Mouse (Mus musculus): Measurements from ENCODE around the gene Wipf2. TPM values are rescaled to one million over a fixed set of nuclear protein-coding genes. Genes with fewer than 3 reads are reported as not detected.

Gene Wipf2
- polyA plus RNA-seq, 1 experiment from 2014 or later = 3.7 TPM

GRCm38 (mm10) chr11:98943741-98944461, 80.5 kb downstream of the Wipf2 start:
- peak overlapping the region; percentile 78 for H3K4me2 ChIP-seq (replicated peaks)
- no peaks in the 10 kb centered on the region for H3K9me3 ChIP-seq
- no peak for ATAC-seq
- no peaks in the 10 kb centered on the region for H3K36me3 ChIP-seq
- WGBS = 37% methylated on average over 14 of the region's 14 CpGs
- no peak overlapping the region for H3K4me3 ChIP-seq (replicated peaks)
- peak overlapping the region; percentile 96 for H3K27ac ChIP-seq
- no peaks in the 10 kb centered on the region for H3K27me3 ChIP-seq (replicated peaks)
- H3K4me1 ChIP-seq (replicated peaks) = peaks cover 85% of the 10 kb centered on the region
- H3K9ac ChIP-seq = no peak overlapping the region; the same call in 1 of the 2 replicates

GRCm38 (mm10) chr11:98944897-98945604, 81.6 kb downstream of the Wipf2 start:
- 32% methylated on average over 11 of the region's 11 CpGs for WGBS
- Histone ChIP-seq H3K27me3 (replicated peaks) (no peaks in the 10 kb centered on the region), H3K9me3 (no peaks in the 10 kb centered on the region), H3K36me3 (no peaks in the 10 kb centered on the region; the same call in 1 of the 2 replicates), H3K9ac (no peak overlapping the region), H3K27ac (no peak overlapping the region), H3K4me2 (replicated peaks) (peak overlapping the region; percentile 78; the same call in 1 of the 2 replicates), H3K4me3 (replicated peaks) (no peak overlapping the region), H3K4me1 (replicated peaks) (peaks cover 82% of the 10 kb centered on the region)
- ATAC-seq = no peak

- Histone ChIP-seq H3K4me2 (replicated peaks) (no peak overlapping the region), H3K4me1 (replicated peaks) (peaks cover 82% of the 10 kb centered on the region), H3K9ac (no peak overlapping the region)
Measured at GRCm38 (mm10) chr11:98945605-98945977, 82.2 kb downstream of the Wipf2 start.

GRCm38 (mm10) chr11:98947969-98948569, 84.6 kb downstream of the Wipf2 start:
- no peak overlapping the region for H3K27ac ChIP-seq
- ATAC-seq = no peak
- no peaks in the 10 kb centered on the region for H3K9me3 ChIP-seq
- H3K4me2 ChIP-seq (replicated peaks) = no peak overlapping the region
- 54% methylated on average over 18 of the region's 18 CpGs for WGBS
- H3K4me1 ChIP-seq (replicated peaks) = peaks cover 76% of the 10 kb centered on the region
- H3K27me3 ChIP-seq (replicated peaks) = no peaks in the 10 kb centered on the region
- H3K36me3 ChIP-seq = peaks cover 4% of the 10 kb centered on the region; the same call in 1 of the 2 replicates
- H3K4me3 ChIP-seq (replicated peaks) = no peak overlapping the region
- H3K9ac ChIP-seq = no peak overlapping the region

More at GRCm38 (mm10) chr11:98945605-98945977, 82.2 kb downstream of the Wipf2 start:
- Histone ChIP-seq H3K4me3 (replicated peaks) (no peak overlapping the region), H3K27ac (no peak overlapping the region), H3K27me3 (replicated peaks) (no peaks in the 10 kb centered on the region), H3K9me3 (no peaks in the 10 kb centered on the region), H3K36me3 (peaks cover 4% of the 10 kb centered on the region; the same call in 1 of the 2 replicates)
- ATAC-seq = no peak
- 55% methylated on average over 3 of the region's 3 CpGs for WGBS

GRCm38 (mm10) chr11:98949242-98949957, 86.0 kb downstream of the Wipf2 start:
- H3K27me3 ChIP-seq (replicated peaks) = no peaks in the 10 kb centered on the region
- 75% methylated on average over 12 of the region's 12 CpGs for WGBS
- no peak overlapping the region for H3K27ac ChIP-seq
- no peak for ATAC-seq
- H3K4me1 ChIP-seq (replicated peaks) = peaks cover 75% of the 10 kb centered on the region
- no peak overlapping the region for H3K9ac ChIP-seq
- H3K36me3 ChIP-seq = peaks cover 4% of the 10 kb centered on the region; the same call in 1 of the 2 replicates
- no peaks in the 10 kb centered on the region for H3K9me3 ChIP-seq
- no peak overlapping the region for H3K4me2 ChIP-seq (replicated peaks)
- no peak overlapping the region for H3K4me3 ChIP-seq (replicated peaks)

- Histone ChIP-seq H3K27me3 (replicated peaks) (no peaks in the 10 kb centered on the region), H3K36me3 (peaks cover 4% of the 10 kb centered on the region; the same call in 1 of the 2 replicates), H3K9ac (no peak overlapping the region), H3K4me3 (replicated peaks) (no peak overlapping the region), H3K27ac (peak overlapping the region; percentile 70; the same call in 1 of the 2 replicates), H3K9me3 (no peaks in the 10 kb centered on the region), H3K4me2 (replicated peaks) (no peak overlapping the region), H3K4me1 (replicated peaks) (peaks cover 75% of the 10 kb centered on the region)
- no peak for ATAC-seq
- 87% methylated on average over 7 of the region's 7 CpGs for WGBS
Measured at GRCm38 (mm10) chr11:98949958-98950460, 86.6 kb downstream of the Wipf2 start.

- 87% methylated on average over 9 of the region's 9 CpGs for WGBS
- H3K27me3 ChIP-seq (replicated peaks) = no peaks in the 10 kb centered on the region
- peak overlapping the region; percentile 70 for H3K27ac ChIP-seq
- no peak overlapping the region for H3K4me3 ChIP-seq (replicated peaks)
- H3K9me3 ChIP-seq = no peaks in the 10 kb centered on the region
- H3K36me3 ChIP-seq = peaks cover 4% of the 10 kb centered on the region; the same call in 1 of the 2 replicates
- no peak overlapping the region for H3K4me2 ChIP-seq (replicated peaks)
- no peak overlapping the region for H3K9ac ChIP-seq
- ATAC-seq = no peak
- peaks cover 74% of the 10 kb centered on the region for H3K4me1 ChIP-seq (replicated peaks)
Measured at GRCm38 (mm10) chr11:98950484-98950883, 87.0 kb downstream of the Wipf2 start.

GRCm38 (mm10) chr11:98951026-98951906, 87.8 kb downstream of the Wipf2 start:
- 0 out of 2 replicates have a peak overlapping the region, but pooled peaks have one; percentile 17 for H3K9ac ChIP-seq
- 60% methylated on average over 16 of the region's 16 CpGs for WGBS

GRCm38 (mm10) chr11:98952111-98952510, 88.7 kb downstream of the Wipf2 start:
- H3K4me1 ChIP-seq (replicated peaks) = peaks cover 76% of the 10 kb centered on the region
- H3K27ac ChIP-seq = no peak overlapping the region
- ATAC-seq = no peak
- H3K4me2 ChIP-seq (replicated peaks) = no peak overlapping the region
- H3K9me3 ChIP-seq = no peaks in the 10 kb centered on the region
- H3K27me3 ChIP-seq (replicated peaks) = no peaks in the 10 kb centered on the region
- peaks cover 4% of the 10 kb centered on the region; the same call in 1 of the 2 replicates for H3K36me3 ChIP-seq
- 88% methylated on average over 1 of the region's 1 CpGs for WGBS
- no peak overlapping the region for H3K9ac ChIP-seq
- H3K4me3 ChIP-seq (replicated peaks) = no peak overlapping the region

More at GRCm38 (mm10) chr11:98951026-98951906, 87.8 kb downstream of the Wipf2 start:
- H3K27me3 ChIP-seq (replicated peaks) = no peaks in the 10 kb centered on the region
- no peak overlapping the region for H3K4me3 ChIP-seq (replicated peaks)
- no peaks in the 10 kb centered on the region for H3K9me3 ChIP-seq
- peaks cover 4% of the 10 kb centered on the region; the same call in 1 of the 2 replicates for H3K36me3 ChIP-seq
- no peak for ATAC-seq
- H3K27ac ChIP-seq = peak overlapping the region; percentile 70
- H3K4me1 ChIP-seq (replicated peaks) = peaks cover 76% of the 10 kb centered on the region
- peak overlapping the region; percentile 11; the same call in 1 of the 2 replicates for H3K4me2 ChIP-seq (replicated peaks)

- Histone ChIP-seq H3K27me3 (replicated peaks) (no peaks in the 10 kb centered on the region), H3K4me3 (replicated peaks) (no peak overlapping the region), H3K27ac (0 out of 2 replicates have a peak overlapping the region, but pooled peaks have one; percentile 40), H3K4me1 (replicated peaks) (peaks cover 69% of the 10 kb centered on the region), H3K36me3 (peaks cover 4% of the 10 kb centered on the region; the same call in 1 of the 2 replicates), H3K4me2 (replicated peaks) (no peak overlapping the region), H3K9ac (no peak overlapping the region), H3K9me3 (no peaks in the 10 kb centered on the region)
- no peak for ATAC-seq
- WGBS = 56% methylated on average over 2 of the region's 2 CpGs
Measured at GRCm38 (mm10) chr11:98952736-98953135, 89.3 kb downstream of the Wipf2 start.

- no peak overlapping the region for H3K4me3 ChIP-seq (replicated peaks)
- H3K27ac ChIP-seq = peak overlapping the region; percentile 19; the same call in 1 of the 2 replicates
- H3K36me3 ChIP-seq = peaks cover 4% of the 10 kb centered on the region; the same call in 1 of the 2 replicates
- WGBS = 4% methylated on average over 2 of the region's 2 CpGs
- peaks cover 64% of the 10 kb centered on the region for H3K4me1 ChIP-seq (replicated peaks)
- H3K9me3 ChIP-seq = no peaks in the 10 kb centered on the region
- H3K27me3 ChIP-seq (replicated peaks) = no peaks in the 10 kb centered on the region
- H3K9ac ChIP-seq = no peak overlapping the region
- no peak overlapping the region; the same call in 1 of the 2 replicates for H3K4me2 ChIP-seq (replicated peaks)
- ATAC-seq = peak; percentile 21
Measured at GRCm38 (mm10) chr11:98953361-98953760, 89.9 kb downstream of the Wipf2 start.
